In the genomic region with DNA sequence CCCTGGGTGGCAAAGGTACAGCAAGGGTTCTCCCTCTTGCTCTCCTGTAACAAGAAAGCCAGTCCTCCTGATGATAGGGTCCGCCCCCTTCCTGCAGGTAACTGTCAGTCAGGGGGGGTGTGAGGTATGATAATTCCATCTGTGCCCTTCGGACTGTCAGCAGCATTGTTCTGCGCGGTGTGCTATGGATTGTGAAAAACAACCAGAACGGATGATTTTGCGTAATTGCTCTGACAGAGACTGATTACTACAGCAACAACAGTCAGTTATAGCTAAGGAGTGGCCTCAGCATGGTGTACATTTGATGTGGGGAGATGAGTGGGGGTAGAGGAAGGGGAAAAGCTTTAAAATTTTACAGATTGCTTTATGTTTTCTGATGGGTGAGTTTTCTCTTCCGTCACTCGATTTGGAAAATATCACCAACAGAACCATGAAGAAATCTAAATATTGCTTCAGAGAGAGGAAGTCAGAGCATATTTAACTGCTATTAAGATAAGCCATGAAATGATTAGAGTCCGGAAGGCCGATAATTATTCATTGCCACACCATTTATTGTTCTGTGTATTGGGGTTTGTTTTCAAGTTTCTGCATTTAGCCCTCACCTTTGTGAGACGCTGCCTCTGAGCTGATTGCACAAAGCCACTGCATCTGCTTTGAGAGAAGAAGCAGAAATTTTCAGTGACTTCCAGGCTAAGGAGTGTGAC, we compare ENCODE assay signal across 20 mouse cellular contexts.
DNase-seq lines count a peak whose midpoint lies in the region; ATAC-seq and TF ChIP-seq lines count a peak whose summit lies in the region.
"Had no signal": no experiment of that assay in that cellular context is flagged by ENCODE, and none has a peak within 500 bp of the region (broad histone marks: within the 10 kb centered on the region; RNA-seq: fewer than 3 reads in every experiment).

No protein-coding gene starts in this region.

- no peak for DNase-seq in lung, adult 2 months
- peak; percentile 8 for DNase-seq in midbrain, postnatal 0 days (ENCODE audit: low spot score)
- no peak for DNase-seq in right cerebral cortex, adult 2 months (ENCODE audit: low spot score in 2 of 2)
- no peak for DNase-seq in urinary bladder, postnatal 14 days (ENCODE audit: low spot score)
- DNase-seq: adrenal gland, postnatal 14 days; cerebellum, adult 8-10 months; heart, postnatal 36 days; kidney, adult 18-20 months; kidney, postnatal 10 days; liver, embryonic 13.5 days; thymus, adult 2 months had no signal

- H3K9me3 ChIP-seq in lung, embryonic 15.5 days: no peaks in the 10 kb centered on the region
- no peaks in the 10 kb centered on the region for H3K9me3 ChIP-seq in hindbrain, embryonic 12.5 days (replicated peaks)
- H3K9me3 ChIP-seq in hindbrain, embryonic 16.5 days (ENCODE audit: control insufficient read depth, low read length): no peaks in the 10 kb centered on the region
- no peaks in the 10 kb centered on the region for H3K9me3 ChIP-seq in midbrain, postnatal 0 days (ENCODE audit: low read length)
- H3K9me3 ChIP-seq: embryonic facial prominence, embryonic 12.5 days; heart, embryonic 13.5 days; limb, embryonic 12.5 days; liver, embryonic 13.5 days had no signal

- no peaks in the 10 kb centered on the region for H3K36me3 ChIP-seq in lung, embryonic 15.5 days
- H3K36me3 ChIP-seq in hindbrain, embryonic 12.5 days: no peaks in the 10 kb centered on the region
- no peaks in the 10 kb centered on the region for H3K36me3 ChIP-seq in hindbrain, embryonic 16.5 days (ENCODE audit: control insufficient read depth, insufficient read depth, low read length)
- H3K36me3 ChIP-seq in midbrain, postnatal 0 days (ENCODE audit: insufficient read depth, low read length): no peaks in the 10 kb centered on the region
- H3K36me3 ChIP-seq: embryonic facial prominence, embryonic 12.5 days; heart, embryonic 13.5 days; limb, embryonic 12.5 days; liver, embryonic 13.5 days had no signal

- ATAC-seq in lung, embryonic 15.5 days (ENCODE audit: borderline replicate concordance, extremely low read depth, low FRiP score, low TSS enrichment): peak; percentile 42; the same call in 1 of the 2 replicates
- peak; percentile 63; the same call in 1 of the 2 replicates for ATAC-seq in hindbrain, embryonic 12.5 days (ENCODE audit: low FRiP score)
- peak; percentile 67 for ATAC-seq in hindbrain, embryonic 16.5 days
- peak; percentile 34; the same call in 1 of the 2 replicates for ATAC-seq in midbrain, postnatal 0 days (ENCODE audit: low FRiP score)
- ATAC-seq: activated CD4-positive, CD25-positive, alpha-beta regulatory T cell, adult 4 months; Patski had no signal

- WGBS in lung, embryonic 15.5 days: 34% methylated on average over 11 of the region's 11 CpGs
- 45% methylated on average over 11 of the region's 11 CpGs for WGBS in lung, adult 2 months
- 65% methylated on average over 11 of the region's 11 CpGs for WGBS in hindbrain, embryonic 12.5 days
- WGBS in hindbrain, embryonic 16.5 days: 59% methylated on average over 11 of the region's 11 CpGs
- WGBS in midbrain, postnatal 0 days: 68% methylated on average over 11 of the region's 11 CpGs

- H3K27ac ChIP-seq in lung, embryonic 15.5 days: no peak overlapping the region
- H3K27ac ChIP-seq in hindbrain, embryonic 12.5 days: peak overlapping the region; percentile 70; the same call in 1 of the 2 replicates
- peak overlapping the region; percentile 23; the same call in 1 of the 2 replicates for H3K27ac ChIP-seq in hindbrain, embryonic 16.5 days (ENCODE audit: low read depth, low read length)
- H3K27ac ChIP-seq in midbrain, postnatal 0 days (ENCODE audit: low read depth, low read length): no peak overlapping the region
- H3K27ac ChIP-seq: embryonic facial prominence, embryonic 12.5 days; heart, embryonic 13.5 days; limb, embryonic 12.5 days; liver, embryonic 13.5 days; macrophage had no signal

- H3K9ac ChIP-seq in lung, embryonic 15.5 days: no peak overlapping the region
- H3K9ac ChIP-seq in hindbrain, embryonic 12.5 days: no peak overlapping the region; the same call in 1 of the 2 replicates
- peak overlapping the region; percentile 13 for H3K9ac ChIP-seq in hindbrain, embryonic 16.5 days (ENCODE audit: low read depth, low read length)
- H3K9ac ChIP-seq in midbrain, postnatal 0 days (replicated peaks; ENCODE audit: low read length, poor library complexity, severe bottlenecking): no peak overlapping the region
- H3K9ac ChIP-seq: embryonic facial prominence, embryonic 12.5 days; heart, embryonic 13.5 days; limb, embryonic 12.5 days; liver, embryonic 13.5 days had no signal

- H3K4me1 ChIP-seq in lung, embryonic 15.5 days: peaks cover 9% of the 10 kb centered on the region; the same call in 1 of the 2 replicates
- H3K4me1 ChIP-seq in lung, adult 2 months (ENCODE audit: control insufficient read depth, insufficient read depth, low read length): no peaks in the 10 kb centered on the region
- peaks cover 4% of the 10 kb centered on the region; the same call in 1 of the 2 replicates for H3K4me1 ChIP-seq in hindbrain, embryonic 12.5 days
- H3K4me1 ChIP-seq in hindbrain, embryonic 16.5 days (ENCODE audit: control insufficient read depth, insufficient read depth, low read depth, low read length): no peaks in the 10 kb centered on the region
- no peaks in the 10 kb centered on the region for H3K4me1 ChIP-seq in midbrain, postnatal 0 days (ENCODE audit: insufficient read depth, low read length)
- H3K4me1 ChIP-seq: embryonic facial prominence, embryonic 12.5 days; limb, embryonic 12.5 days; liver, embryonic 13.5 days had no signal

- H3K27me3 ChIP-seq in lung, embryonic 15.5 days: no peaks in the 10 kb centered on the region
- H3K27me3 ChIP-seq in hindbrain, embryonic 12.5 days: no peaks in the 10 kb centered on the region
- H3K27me3 ChIP-seq in hindbrain, embryonic 16.5 days (replicated peaks; ENCODE audit: control insufficient read depth, insufficient read depth, low read length): no peaks in the 10 kb centered on the region
- H3K27me3 ChIP-seq in midbrain, postnatal 0 days (ENCODE audit: insufficient read depth, low read length): no peaks in the 10 kb centered on the region
- H3K27me3 ChIP-seq: embryonic facial prominence, embryonic 12.5 days; heart, embryonic 13.5 days; limb, embryonic 12.5 days; liver, embryonic 13.5 days; Patski had no signal

- TF ChIP-seq POLR2A in lung, adult 2 months (IDR thresholded peaks at IDR 0.05; ENCODE audit: borderline replicate concordance, extremely low read depth, low read depth, low read length): no peak

- TF ChIP-seq CTCF in lung, adult 2 months (IDR thresholded peaks at IDR 0.05; ENCODE audit: insufficient read depth, low read length): no peak
- TF ChIP-seq CTCF in midbrain, postnatal 0 days (IDR thresholded peaks at IDR 0.05): no peak

- H3K4me3 ChIP-seq in lung, embryonic 15.5 days: no peak overlapping the region
- H3K4me3 ChIP-seq in lung, adult 2 months (replicated peaks; ENCODE audit: extremely low read depth, low read depth, low read length): no peak overlapping the region
- H3K4me3 ChIP-seq in hindbrain, embryonic 12.5 days: no peak overlapping the region
- H3K4me3 ChIP-seq in hindbrain, embryonic 16.5 days (ENCODE audit: low read length): no peak overlapping the region
- H3K4me3 ChIP-seq in midbrain, postnatal 0 days (ENCODE audit: low read depth, low read length): no peak overlapping the region
- H3K4me3 ChIP-seq: embryonic facial prominence, embryonic 12.5 days; heart, embryonic 13.5 days; limb, embryonic 12.5 days; liver, embryonic 13.5 days had no signal

- no peak overlapping the region for H3K4me2 ChIP-seq in lung, embryonic 15.5 days
- no peak overlapping the region for H3K4me2 ChIP-seq in hindbrain, embryonic 12.5 days (replicated peaks)
- peak overlapping the region; percentile 25 for H3K4me2 ChIP-seq in hindbrain, embryonic 16.5 days (ENCODE audit: low read length)
- H3K4me2 ChIP-seq in midbrain, postnatal 0 days (ENCODE audit: low read depth, low read length, poor library complexity, severe bottlenecking): no peak overlapping the region
- H3K4me2 ChIP-seq: embryonic facial prominence, embryonic 12.5 days; heart, embryonic 13.5 days; limb, embryonic 12.5 days; liver, embryonic 13.5 days had no signal

Comparison
In these comparisons a context has a peak if more than half of its experiments do, and no peak if none do; other contexts are left out.
1. H3K27ac ChIP-seq: peak in hindbrain, embryonic 12.5 days (single experiment) and hindbrain, embryonic 16.5 days (single experiment); none in lung, embryonic 15.5 days (single experiment) and midbrain, postnatal 0 days (single experiment).
2. Peak in every context shown above with its lines, with median percentiles within 50 percentile points of each other: ATAC-seq.